Mouse (Mus musculus) hindbrain, embryonic 11.5 days (tissue): ENCODE measurements around the gene Cygb. TPM values are rescaled to one million over a fixed set of nuclear protein-coding genes. Genes with fewer than 3 reads are reported as not detected.

Experiments
- ATAC-seq: fragments of 200-750 bp; cut with Nextera tagmentation; 2 replicates; pipeline ENCODE4 v1.8.0; 2017; ENCODE audit warnings: mild to moderate bottlenecking, moderate TSS enrichment, moderate library complexity; ENCODE audit not compliant: low FRiP score
- DNase-seq: peaks from one replicate; pipeline ENCODE4 v3.0.0-alpha.2; 2015; ENCODE audit warnings: low spot score
- H3K27ac ChIP-seq: fragments of 300-500 bp; sonication (generic); 2 replicates; pipeline ENCODE4 v1.5.1; 2014; ENCODE audit warnings: mild to moderate bottlenecking, low read depth, low read length
- H3K27me3 ChIP-seq: fragments of 300-500 bp; sonication (generic); 2 replicates; pipeline ENCODE4 v1.6.1; 2014; ENCODE audit warnings: mild to moderate bottlenecking, low read length, moderate library complexity, mixed read lengths; ENCODE audit not compliant: control insufficient read depth, insufficient read depth
- H3K36me3 ChIP-seq: fragments of 300-500 bp; sonication (generic); 2 replicates; pipeline ENCODE4 v1.6.1; 2014; ENCODE audit warnings: mild to moderate bottlenecking, low read length, moderate library complexity, mixed read lengths; ENCODE audit not compliant: control insufficient read depth, insufficient read depth
- H3K4me1 ChIP-seq: fragments of 300-500 bp; sonication (generic); replicated peaks from 2 replicates; pipeline ENCODE4 v1.6.1; 2014; ENCODE audit warnings: low read length, mixed read lengths; ENCODE audit not compliant: control insufficient read depth, insufficient read depth
- H3K4me2 ChIP-seq: fragments of 300-500 bp; sonication (generic); replicated peaks from 2 replicates; pipeline ENCODE4 v1.6.1; 2014; ENCODE audit warnings: mild to moderate bottlenecking, low read depth, low read length
- H3K4me3 ChIP-seq: fragments of 300-500 bp; sonication (generic); 2 replicates; pipeline ENCODE4 v1.5.1; 2014; ENCODE audit warnings: low read depth, low read length
- H3K9ac ChIP-seq: fragments of 300-500 bp; sonication (generic); 2 replicates; pipeline ENCODE4 v1.6.1; 2014; ENCODE audit warnings: low read depth, low read length
- H3K9me3 ChIP-seq: fragments of 300-500 bp; sonication (generic); 2 replicates; pipeline ENCODE4 v1.6.1; 2016; ENCODE audit warnings: low read length; ENCODE audit not compliant: control insufficient read depth
- WGBS: fragments of 180-500 bp; shearing (Covaris S2); extraction: QIAGEN DNeasy Blood & Tissue Kit; methylation state at CpG from one replicate; pipeline ENCODE4 v1.1.7; 2014; 5-methylcytosine and 5-hydroxymethylcytosine counted together
- polyA plus RNA-seq: library from polyadenylated mRNA; unstranded; fragments of >200 nt; fragmentation: Nextera tagmentation; extraction: Ambion mirVana; gene quantifications from 2 replicates; pipeline ENCODE4 v1.2.1, GENCODE M21; 2014

The Cygb gene
- 2.4 and 2.8 TPM in 2 replicates for polyA plus RNA-seq

- Histone ChIP-seq H3K36me3 (no peaks in the 10 kb centered on the region), H3K9ac (peak within 1 kb of the TSS; percentile 32; the same call in 1 of the 2 replicates), H3K4me1 (peaks cover 2% of the 10 kb centered on the region; the same call in 1 of the 2 replicates), H3K27ac (no peak within 1 kb of the TSS), H3K27me3 (peaks cover 29% of the 10 kb centered on the region), H3K4me2 (peak within 1 kb of the TSS; percentile 64), H3K9me3 (no peaks in the 10 kb centered on the region), H3K4me3 (peak within 1 kb of the TSS; percentile 32)
- DNase-seq (peak; percentile 45), ATAC-seq (no peak)
- 6% methylated on average over 26 of the region's 28 CpGs for WGBS
Measured at GRCm38 (mm10) chr11:116654255-116654821, at the start of gene Cygb. Cygb (minus strand) TSS chr11:116654313.

- Histone ChIP-seq H3K4me2 (no peak overlapping the region), H3K36me3 (no peaks in the 10 kb centered on the region), H3K4me1 (no peaks in the 10 kb centered on the region), H3K27me3 (peaks cover 1% of the 10 kb centered on the region; the same call in 1 of the 2 replicates), H3K9ac (no peak overlapping the region), H3K4me3 (no peak overlapping the region), H3K27ac (no peak overlapping the region), H3K9me3 (no peaks in the 10 kb centered on the region)
- ATAC-seq (no peak), DNase-seq (no peak)
- 54% methylated on average over 5 of the region's 5 CpGs for WGBS
Measured at GRCm38 (mm10) chr11:116701377-116701841, 47.3 kb upstream of the Cygb start.

- DNase-seq (no peak), ATAC-seq (no peak)
- H3K9ac ChIP-seq = no peak overlapping the region
- H3K36me3 ChIP-seq = no peaks in the 10 kb centered on the region
- no peaks in the 10 kb centered on the region; the same call in 1 of the 2 replicates for H3K4me1 ChIP-seq
- peaks cover 26% of the 10 kb centered on the region for H3K27me3 ChIP-seq
- H3K9me3 ChIP-seq = no peaks in the 10 kb centered on the region
- no peak overlapping the region for H3K4me3 ChIP-seq
- no peak overlapping the region for H3K4me2 ChIP-seq
- 70% methylated on average over 9 of the region's 9 CpGs for WGBS
- H3K27ac ChIP-seq = no peak overlapping the region
Measured at GRCm38 (mm10) chr11:116697521-116697920, 43.4 kb upstream of the Cygb start.

GRCm38 (mm10) chr11:116696426-116696825 is 42.3 kb upstream of the Cygb start:
- no peak for ATAC-seq
- no peak overlapping the region for H3K4me3 ChIP-seq

GRCm38 (mm10) chr11:116695194-116695880 is 41.2 kb upstream of the Cygb start:
- peak; percentile 35 for DNase-seq
- 21% methylated on average over 23 of the region's 23 CpGs for WGBS
- H3K4me3 ChIP-seq = no peak overlapping the region
- H3K4me2 ChIP-seq = no peak overlapping the region
- no peaks in the 10 kb centered on the region for H3K36me3 ChIP-seq
- no peak overlapping the region for H3K9ac ChIP-seq
- H3K4me1 ChIP-seq = no peaks in the 10 kb centered on the region; the same call in 1 of the 2 replicates
- no peak overlapping the region for H3K27ac ChIP-seq
- no peak for ATAC-seq
- H3K27me3 ChIP-seq = peaks cover 26% of the 10 kb centered on the region
- H3K9me3 ChIP-seq = no peaks in the 10 kb centered on the region

More at GRCm38 (mm10) chr11:116696426-116696825, 42.3 kb upstream of the Cygb start:
- Histone ChIP-seq H3K36me3 (no peaks in the 10 kb centered on the region), H3K27me3 (peaks cover 26% of the 10 kb centered on the region), H3K4me2 (no peak overlapping the region), H3K9me3 (no peaks in the 10 kb centered on the region), H3K27ac (no peak overlapping the region), H3K4me1 (no peaks in the 10 kb centered on the region; the same call in 1 of the 2 replicates), H3K9ac (no peak overlapping the region)
- DNase-seq = no peak
- WGBS = 88% methylated on average over 4 of the region's 4 CpGs

- Histone ChIP-seq H3K9me3 (no peaks in the 10 kb centered on the region), H3K4me3 (peak overlapping the region; percentile 36), H3K9ac (peak overlapping the region; percentile 42; the same call in 1 of the 2 replicates), H3K4me1 (no peaks in the 10 kb centered on the region; the same call in 1 of the 2 replicates), H3K27me3 (peaks cover 26% of the 10 kb centered on the region), H3K27ac (no peak overlapping the region), H3K4me2 (peak overlapping the region; percentile 74), H3K36me3 (no peaks in the 10 kb centered on the region)
- ATAC-seq (no peak), DNase-seq (peak; percentile 46)
- 2% methylated on average over 59 of the region's 73 CpGs for WGBS
Measured at GRCm38 (mm10) chr11:116694250-116695193, 40.4 kb upstream of the Cygb start.

- Histone ChIP-seq H3K4me1 (no peaks in the 10 kb centered on the region; the same call in 1 of the 2 replicates), H3K9ac (peak overlapping the region; percentile 42; the same call in 1 of the 2 replicates), H3K27me3 (peaks cover 26% of the 10 kb centered on the region), H3K9me3 (no peaks in the 10 kb centered on the region), H3K4me2 (peak overlapping the region; percentile 74), H3K4me3 (peak overlapping the region; percentile 36), H3K36me3 (no peaks in the 10 kb centered on the region), H3K27ac (no peak overlapping the region)
- ATAC-seq = no peak
- no peak for DNase-seq
- WGBS = 32% methylated on average over 4 of the region's 4 CpGs
Measured at GRCm38 (mm10) chr11:116693899-116694249, 39.8 kb upstream of the Cygb start.
